Mouse (Mus musculus) liver, postnatal 0 days (tissue): ENCODE measurements around the gene Coq8b.

Source experiments
- CTCF ChIP-seq: sonication (generic); IDR thresholded peaks from 2 replicates; pipeline ENCODE4 v1.5.1; 2016; ENCODE audit warnings: antibody characterized with exemption, low read depth
- EP300 ChIP-seq: IDR thresholded peaks from 2 replicates; pipeline ENCODE4 v1.6.1; 2016; ENCODE audit warnings: antibody characterized with exemption, low read depth, mild to moderate bottlenecking

GRCm38 (mm10) chr7:27257852-27258204 is 25.0 kb downstream of the Coq8b start:
- TF ChIP-seq CTCF, result no peak
- TF ChIP-seq EP300, result no peak
